Mouse (Mus musculus) neutrophil, adult 5-6 weeks (primary cell): ENCODE measurements around the gene Maco1. TPM values are rescaled to one million over a fixed set of nuclear protein-coding genes. Genes with fewer than 3 reads are reported as not detected.

Source experiments
- ATAC-seq: fragments of 151-379, 151-347 bp; 2 replicates; pipeline ENCODE4 v1.8.0; 2017; ENCODE audit warnings: mild to moderate bottlenecking, moderate TSS enrichment; ENCODE audit not compliant: insufficient number of reproducible peaks, poor library complexity, low FRiP score, severe bottlenecking; ENCODE audit errors: extremely low read depth
- total RNA-seq: library from RNA; stranded (forward); fragments of 200-1000 nt; gene quantifications from 2 replicates; pipeline ENCODE4 v1.2.3, GENCODE M21; 2017

Maco1 gene
- total RNA-seq, result 36.6 and 42.2 TPM in 2 replicates

- peak; percentile 84 for ATAC-seq
Observed at GRCm38 (mm10) chr4:134853259-134853636, at the start of gene Maco1. Gene Maco1, minus strand, starts transcription at chr4:134853345.

- no peak for ATAC-seq
Observed at GRCm38 (mm10) chr4:134901126-134901525, 48.0 kb upstream of the Maco1 start.

- no peak for ATAC-seq
Observed at GRCm38 (mm10) chr4:134897256-134897655, 44.1 kb upstream of the Maco1 start.

GRCm38 (mm10) chr4:134892096-134892495, 39.0 kb upstream of the Maco1 start:
- no peak for ATAC-seq

- ATAC-seq, result no peak
Observed at GRCm38 (mm10) chr4:134884364-134884763, 31.2 kb upstream of the Maco1 start.

GRCm38 (mm10) chr4:134883808-134884207, 30.7 kb upstream of the Maco1 start:
- ATAC-seq, result no peak

- peak; percentile 48; the same call in 1 of the 2 replicates for ATAC-seq
Observed at GRCm38 (mm10) chr4:134883266-134883665, 30.1 kb upstream of the Maco1 start.

GRCm38 (mm10) chr4:134880041-134880440, 26.9 kb upstream of the Maco1 start:
- no peak for ATAC-seq

GRCm38 (mm10) chr4:134879410-134879981, 26.4 kb upstream of the Maco1 start:
- peak; percentile 59 for ATAC-seq

GRCm38 (mm10) chr4:134876171-134876570, 23.0 kb upstream of the Maco1 start:
- ATAC-seq, result no peak

GRCm38 (mm10) chr4:134871950-134872349, 18.8 kb upstream of the Maco1 start:
- ATAC-seq, result no peak

- no peak for ATAC-seq
Observed at GRCm38 (mm10) chr4:134871477-134871876, 18.3 kb upstream of the Maco1 start.

GRCm38 (mm10) chr4:134869815-134870375, 16.8 kb upstream of the Maco1 start:
- no peak for ATAC-seq

- ATAC-seq, result no peak
Observed at GRCm38 (mm10) chr4:134869068-134869730, 16.1 kb upstream of the Maco1 start.

- ATAC-seq, result no peak
Observed at GRCm38 (mm10) chr4:134868490-134868889, 15.3 kb upstream of the Maco1 start.

- no peak for ATAC-seq
Observed at GRCm38 (mm10) chr4:134868065-134868464, 14.9 kb upstream of the Maco1 start.

GRCm38 (mm10) chr4:134867661-134868060, 14.5 kb upstream of the Maco1 start:
- no peak for ATAC-seq

- no peak for ATAC-seq
Observed at GRCm38 (mm10) chr4:134867213-134867612, 14.1 kb upstream of the Maco1 start.

- ATAC-seq, result no peak
Observed at GRCm38 (mm10) chr4:134865789-134866188, 12.6 kb upstream of the Maco1 start.

GRCm38 (mm10) chr4:134865340-134865739, 12.2 kb upstream of the Maco1 start:
- no peak for ATAC-seq
